Comparison of ENCODE assay signal across 26 mouse cellular contexts in genomic region chr1:23409960-23410359, GRCm38 (mm10). TPM values are rescaled to one million over a fixed set of nuclear protein-coding genes. Genes with fewer than 3 reads are reported as not detected.
A peak's percentile ranks its signal among the peaks of the same experiment; 100 is the strongest.
DNase-seq lines count a peak whose midpoint lies in the region; ATAC-seq and TF ChIP-seq lines count a peak whose summit lies in the region.
"Had no signal": no experiment of that assay in that cellular context is flagged by ENCODE, and none has a peak within 500 bp of the region (broad histone marks: within the 10 kb centered on the region; RNA-seq: fewer than 3 reads in every experiment).

No protein-coding gene starts in this region.

- no peak overlapping the region for H3K27ac ChIP-seq in left cerebral cortex, adult 2 months
- H3K27ac ChIP-seq: embryonic facial prominence, embryonic 15.5 days; forebrain, embryonic 10.5 days; heart, embryonic 10.5 days; hindbrain, embryonic 12.5 days had no signal

- ATAC-seq in frontal cortex, adult (ENCODE audit: low TSS enrichment), result peak; percentile 98
- ATAC-seq: CD4-positive, CD25-positive, alpha-beta regulatory T cell, adult 4 months; forebrain, embryonic 14.5 days had no signal

- DNase-seq in frontal cortex, postnatal 10 days (ENCODE audit: low spot score in 2 of 2), result no peak
- peak; percentile 4 to 62 for DNase-seq in layer of hippocampus, adult 18-20 months (ENCODE audit: low spot score in 2 of 2)
- no peak for DNase-seq in layer of hippocampus, postnatal 25 days (ENCODE audit: extremely low spot score in 1 of 2, low spot score in 1 of 2)
- DNase-seq in left cerebral cortex, adult 9 months (ENCODE audit: low spot score in 2 of 2), result peak; percentile 3 to 18
- DNase-seq in left cerebral cortex, adult 2 months (ENCODE audit: extremely low spot score in 1 of 2, low spot score in 2 of 2), result no peak
- DNase-seq in right cerebral cortex, postnatal 36 days (ENCODE audit: low spot score in 2 of 2), result peak; percentile 3 to 25
- no peak for DNase-seq in right cerebral cortex, postnatal 14 days
- DNase-seq: adrenal gland, adult 8-10 months; adrenal gland, postnatal 36 days; B cell, adult 2 months; cerebellum, adult 11 months; cerebellum, adult 8-10 months; cerebellum, postnatal 14 days; embryo, embryonic 11 days; gastrocnemius, postnatal 10 days; heart, adult 18-20 months; heart, postnatal 10 days; heart, postnatal 4 days had no signal

- no peak for TF ChIP-seq CTCF in left cerebral cortex, adult 2 months (IDR thresholded peaks at IDR 0.05)

- intact Hi-C loops in left cerebral cortex, adult 2 months (cut with DNase I), result no loop called here

- H3K4me3 ChIP-seq in left cerebral cortex, adult 2 months, result no peak overlapping the region
- H3K4me3 ChIP-seq: embryonic facial prominence, embryonic 15.5 days; erythroblast, embryonic 14.5 days; forebrain, embryonic 10.5 days; heart, embryonic 10.5 days; hindbrain, embryonic 12.5 days had no signal

RNA-seq across cellular contexts. Expression of gene Ogfrl1, which starts 12.4 kb away (rescaled TPM):
- 100 to 1,000 TPM; 126 to 133 TPM for total RNA-seq in layer of hippocampus, adult 18-20 months (2021)
- total RNA-seq in layer of hippocampus, postnatal 25 days (2021), result 100 to 1,000 TPM; 136 to 137 TPM
- total RNA-seq in left cerebral cortex, adult 2 months (2021), result 10 to 100 TPM; 75.4 to 76.6 TPM

Comparison
In these comparisons a context has a peak if more than half of its experiments do, and no peak if none do; other contexts are left out.
1. DNase-seq: peak in layer of hippocampus, adult 18-20 months (2 of 2), left cerebral cortex, adult 9 months (2 of 2) and right cerebral cortex, postnatal 36 days (2 of 2); none in frontal cortex, postnatal 10 days (0 of 2), layer of hippocampus, postnatal 25 days (0 of 2), left cerebral cortex, adult 2 months (0 of 2) and right cerebral cortex, postnatal 14 days (single experiment).